Mouse (Mus musculus): Measurements from ENCODE around the gene Nodal. TPM values are rescaled to one million over a fixed set of nuclear protein-coding genes. Genes with fewer than 3 reads are reported as not detected.

Nodal gene
- 0.11 TPM for polyA plus RNA-seq (2014; fragmentation: Illumina TruSeq; extraction: RNeasy Lipid Tissue Mini Kit (QIAGEN cat#74804); ENCODE audit: insufficient read depth, low read depth, low replicate concordance)

GRCm38 (mm10) chr10:61417672-61418071, at the start of gene Nodal:
Gene Nodal, plus strand, starts transcription at chr10:61417972.

GRCm38 (mm10) chr10:61383021-61383714, 34.6 kb upstream of the Nodal start, which contains the start of gene Pald1:
Gene Pald1, minus strand, starts transcription at chr10:61383530.

GRCm38 (mm10) chr10:61452645-61453044, 34.9 kb downstream of the Nodal start, which contains the start of gene Eif4ebp2:
Gene Eif4ebp2, minus strand, starts transcription at chr10:61452661.

Other genes starting within 250 kb of the Nodal start
- gene Tbata, start 246.0 kb upstream of the Nodal start, polyA plus RNA-seq (2014; fragmentation: Illumina TruSeq; extraction: RNeasy Lipid Tissue Mini Kit (QIAGEN cat#74804); ENCODE audit: insufficient read depth, low read depth, low replicate concordance), result 2.2 TPM
- gene Adamts14, start 144.5 kb upstream of the Nodal start, polyA plus RNA-seq (2014; fragmentation: Illumina TruSeq; extraction: RNeasy Lipid Tissue Mini Kit (QIAGEN cat#74804); ENCODE audit: insufficient read depth, low read depth, low replicate concordance), result 0.91 TPM
- 2.9 TPM for gene Prf1, start 120.1 kb upstream of the Nodal start, polyA plus RNA-seq (2014; fragmentation: Illumina TruSeq; extraction: RNeasy Lipid Tissue Mini Kit (QIAGEN cat#74804); ENCODE audit: insufficient read depth, low read depth, low replicate concordance)
- 24.6 TPM for gene Pald1, start 34.4 kb upstream of the Nodal start, polyA plus RNA-seq (2014; fragmentation: Illumina TruSeq; extraction: RNeasy Lipid Tissue Mini Kit (QIAGEN cat#74804); ENCODE audit: insufficient read depth, low read depth, low replicate concordance)
- gene Eif4ebp2, start 34.7 kb downstream of the Nodal start, polyA plus RNA-seq (2014; fragmentation: Illumina TruSeq; extraction: RNeasy Lipid Tissue Mini Kit (QIAGEN cat#74804); ENCODE audit: insufficient read depth, low read depth, low replicate concordance), result 34.6 TPM
- gene Lrrc20, start 57.8 kb downstream of the Nodal start, polyA plus RNA-seq (2014; fragmentation: Illumina TruSeq; extraction: RNeasy Lipid Tissue Mini Kit (QIAGEN cat#74804); ENCODE audit: insufficient read depth, low read depth, low replicate concordance), result 7.1 TPM
- gene Npffr1, start 177.5 kb downstream of the Nodal start, polyA plus RNA-seq (2014; fragmentation: Illumina TruSeq; extraction: RNeasy Lipid Tissue Mini Kit (QIAGEN cat#74804); ENCODE audit: insufficient read depth, low read depth, low replicate concordance), result not detected
- gene Ppa1, start 230.6 kb downstream of the Nodal start, polyA plus RNA-seq (2014; fragmentation: Illumina TruSeq; extraction: RNeasy Lipid Tissue Mini Kit (QIAGEN cat#74804); ENCODE audit: insufficient read depth, low read depth, low replicate concordance), result 31.5 TPM

Data from lung, adult 10 weeks (tissue).